Mouse (Mus musculus) G1E (cell line): ENCODE results near the gene Olfr1371. TPM values are rescaled to one million over a fixed set of nuclear protein-coding genes. Genes with fewer than 3 reads are reported as not detected.

Source experiments
- ATAC-seq: 2 replicates; pipeline ENCODE4 v1.8.0; 2016; ENCODE audit warnings: mild to moderate bottlenecking; ENCODE audit not compliant: insufficient number of reproducible peaks, poor library complexity, low FRiP score, severe bottlenecking; ENCODE audit errors: extremely low read depth
- DNase-seq: peaks from one replicate; pipeline ENCODE4 v3.0.0; 2012; ENCODE audit warnings: low spot score
- H3K27me3 ChIP-seq: 2 replicates; pipeline ENCODE4 v1.6.1; 2012; ENCODE audit warnings: mild to moderate bottlenecking, low read length, inconsistent platforms; ENCODE audit not compliant: insufficient read depth
- H3K36me3 ChIP-seq: replicated peaks from 2 replicates; pipeline ENCODE3; 2012; ENCODE audit warnings: mild to moderate bottlenecking, inconsistent platforms
- H3K4me1 ChIP-seq: 2 replicates; pipeline ENCODE4 v1.6.1; 2012; ENCODE audit warnings: low read depth, low read length, inconsistent platforms, mixed read lengths; ENCODE audit not compliant: insufficient read depth
- H3K4me3 ChIP-seq: 2 replicates; pipeline ENCODE4 v1.5.1; 2012; ENCODE audit warnings: low read depth, mild to moderate bottlenecking, inconsistent platforms, low read length, moderate library complexity, mixed read lengths
- H3K9me3 ChIP-seq: replicated peaks from 2 replicates; pipeline ENCODE4 v1.6.1; 2012; ENCODE audit warnings: inconsistent platforms
- CTCF ChIP-seq: IDR thresholded peaks from 2 replicates; pipeline ENCODE4 v1.5.1; 2012; ENCODE audit warnings: low read depth, low read length, inconsistent platforms, mixed read lengths
- GATA1 ChIP-seq: IDR thresholded peaks from 2 replicates; pipeline ENCODE4 v1.6.1; 2012; ENCODE audit warnings: borderline replicate concordance, low read length, inconsistent platforms, mixed read lengths
- GATA2 ChIP-seq: IDR thresholded peaks from 2 replicates; pipeline ENCODE4 v1.6.1; 2012; ENCODE audit warnings: low read depth, low read length, inconsistent platforms, borderline replicate concordance
- POLR2AphosphoS5 ChIP-seq: IDR thresholded peaks from 2 replicates; pipeline ENCODE4 v1.6.1; 2012; ENCODE audit warnings: low read depth, low read length, inconsistent platforms; ENCODE audit not compliant: insufficient replicate concordance
- TAL1 ChIP-seq: conservative IDR thresholded peaks from 2 replicates; pipeline ENCODE4 v1.6.1; 2012; ENCODE audit warnings: low read depth, low read length, inconsistent platforms, mixed read lengths
- polyA plus RNA-seq: library from polyadenylated mRNA; stranded (reverse); fragments of >175 nt; gene quantifications from 2 replicates; pipeline ENCODE4 v1.2.3, GENCODE M21; 2012
- total RNA-seq, 2 experiments: library from RNA; stranded (forward) in 1 of 2; stranded (reverse) in 1 of 2; fragments of 200-1000 nt in 1 of 2; fragments of >200 nt in 1 of 2; fragmentation: Nextera tagmentation in 1 of 2; gene quantifications; 2 replicates each; pipeline ENCODE4 v1.2.3; 2014 to 2017

Gene Olfr1371
- not detected in 2 replicates for total RNA-seq (2014; fragmentation: Nextera tagmentation)
- 0.27 TPM in 1 of 2 replicates, not detected in the other for total RNA-seq (2017)
- not detected in 2 replicates for polyA plus RNA-seq

- Histone ChIP-seq H3K4me1 (no peaks in the 10 kb centered on the region), H3K36me3 (no peaks in the 10 kb centered on the region), H3K4me3 (no peak within 1 kb of the TSS), H3K9me3 (no peaks in the 10 kb centered on the region), H3K27me3 (no peaks in the 10 kb centered on the region)
- TF ChIP-seq POLR2AphosphoS5 (no peak), CTCF (no peak), GATA2 (no peak), TAL1 (no peak), GATA1 (no peak)
- ATAC-seq (no peak), DNase-seq (no peak)
These were observed at the start of gene Olfr1371 for GRCm38 (mm10) chr11:52213887-52214286. Gene Olfr1371 (minus strand): TSS chr11:52213987.

GRCm38 (mm10) chr11:52262338-52262737 is 48.6 kb upstream of the Olfr1371 start:
- no peaks in the 10 kb centered on the region for H3K36me3 ChIP-seq
- no peak overlapping the region for H3K4me3 ChIP-seq
- DNase-seq (no peak), ATAC-seq (no peak)
- H3K27me3 ChIP-seq = peaks cover 25% of the 10 kb centered on the region; the same call in 1 of the 2 replicates
- no peak for TF ChIP-seq GATA2
- peaks cover 4% of the 10 kb centered on the region; the same call in 1 of the 2 replicates for H3K4me1 ChIP-seq
- H3K9me3 ChIP-seq = no peaks in the 10 kb centered on the region

- peak; percentile 26 for DNase-seq
- Histone ChIP-seq H3K4me3 (no peak overlapping the region), H3K9me3 (no peaks in the 10 kb centered on the region), H3K36me3 (no peaks in the 10 kb centered on the region), H3K27me3 (peaks cover 25% of the 10 kb centered on the region; the same call in 1 of the 2 replicates), H3K4me1 (peaks cover 4% of the 10 kb centered on the region; the same call in 1 of the 2 replicates)
- no peak for ATAC-seq
- TF ChIP-seq GATA2 (no peak), GATA1 (no peak), POLR2AphosphoS5 (no peak), CTCF (no peak), TAL1 (no peak)
These were observed 48.1 kb upstream of the Olfr1371 start for GRCm38 (mm10) chr11:52261937-52262336.

DNA sequence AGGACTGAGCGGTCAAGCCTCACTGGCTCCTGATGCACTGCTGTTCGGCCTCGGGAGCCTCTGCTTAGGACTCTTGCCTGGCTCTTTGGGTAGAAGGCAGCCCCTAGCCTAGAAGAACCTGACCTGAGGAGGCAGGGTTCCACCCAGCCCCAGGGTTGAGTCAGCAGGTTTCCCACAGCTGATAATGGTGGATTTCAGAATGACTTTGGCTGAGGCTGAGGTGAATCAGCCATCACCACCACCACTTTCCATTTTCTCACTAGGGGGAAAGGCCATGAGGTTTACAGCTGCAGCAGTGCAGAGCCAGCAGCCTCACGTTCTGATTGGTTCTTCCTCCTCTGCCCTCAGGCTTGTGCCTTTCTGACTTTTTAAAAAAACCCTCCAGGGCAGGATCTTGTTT is 47.1 kb upstream of the Olfr1371 start:
- Histone ChIP-seq H3K27me3 (peaks cover 25% of the 10 kb centered on the region; the same call in 1 of the 2 replicates), H3K9me3 (no peaks in the 10 kb centered on the region), H3K36me3 (peaks cover 1% of the 10 kb centered on the region), H3K4me1 (peaks cover 4% of the 10 kb centered on the region; the same call in 1 of the 2 replicates), H3K4me3 (no peak overlapping the region)
- DNase-seq (no peak), ATAC-seq (no peak)
- TF ChIP-seq TAL1 (no peak), CTCF (no peak), GATA1 (no peak), GATA2 (no peak), POLR2AphosphoS5 (no peak)

GRCm38 (mm10) chr11:52258711-52259110 is 44.9 kb upstream of the Olfr1371 start:
- DNase-seq = no peak
- Histone ChIP-seq H3K9me3 (no peaks in the 10 kb centered on the region), H3K4me3 (no peak overlapping the region), H3K36me3 (peaks cover 15% of the 10 kb centered on the region), H3K4me1 (no peaks in the 10 kb centered on the region), H3K27me3 (peaks cover 15% of the 10 kb centered on the region; the same call in 1 of the 2 replicates)
- ATAC-seq = no peak
- TF ChIP-seq CTCF (no peak), GATA1 (no peak), TAL1 (no peak), POLR2AphosphoS5 (no peak), GATA2 (no peak)

DNA sequence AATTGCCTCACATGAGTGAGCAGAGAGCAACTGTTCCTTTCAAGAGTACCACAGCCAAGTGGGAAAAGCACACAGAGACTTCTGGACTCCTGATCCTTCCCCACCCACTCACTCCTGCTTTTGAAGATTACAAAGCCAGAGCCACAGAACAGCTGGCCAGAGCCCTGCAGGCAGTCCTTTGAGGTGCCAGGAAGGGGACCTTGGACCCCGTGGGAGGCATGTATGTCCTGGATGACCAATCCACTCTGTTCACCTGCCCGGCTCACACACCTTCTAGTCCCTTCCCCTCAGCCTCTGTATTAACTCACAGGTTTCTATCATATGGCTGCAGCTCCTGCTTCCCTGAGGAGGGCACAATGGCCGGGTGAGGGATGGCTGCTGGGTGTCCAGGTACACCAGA is 43.6 kb upstream of the Olfr1371 start:
- ATAC-seq (no peak), DNase-seq (no peak)
- Histone ChIP-seq H3K27me3 (peaks cover 14% of the 10 kb centered on the region; the same call in 1 of the 2 replicates), H3K9me3 (no peaks in the 10 kb centered on the region), H3K4me3 (no peak overlapping the region), H3K4me1 (no peaks in the 10 kb centered on the region), H3K36me3 (peaks cover 26% of the 10 kb centered on the region)
- TF ChIP-seq TAL1 (no peak), GATA1 (no peak), GATA2 (no peak), POLR2AphosphoS5 (no peak), CTCF (no peak)
